Mouse (Mus musculus) midbrain, embryonic 11.5 days (tissue): Measurements from ENCODE around the gene Cd302. TPM values are rescaled to one million over a fixed set of nuclear protein-coding genes. Genes with fewer than 3 reads are reported as not detected.
A peak's percentile ranks its signal among the peaks of the same experiment; 100 is the strongest.

Source experiments
- ATAC-seq: fragments of 200-750 bp; cut with Nextera tagmentation; 2 replicates; pipeline ENCODE4 v1.8.0; 2017; ENCODE audit warnings: moderate TSS enrichment, moderate library complexity; ENCODE audit not compliant: low FRiP score
- DNase-seq: peaks from one replicate; pipeline ENCODE4 v3.0.0; 2015; ENCODE audit warnings: low spot score; ENCODE audit errors: missing footprints
- H3K27ac ChIP-seq: fragments of 300-500 bp; sonication (generic); 2 replicates; pipeline ENCODE4 v1.5.1; 2014; ENCODE audit warnings: low read depth, low read length
- H3K27me3 ChIP-seq: fragments of 300-500 bp; sonication (generic); 2 replicates; pipeline ENCODE4 v1.6.1; 2014; ENCODE audit warnings: mild to moderate bottlenecking, low read length, moderate library complexity, mixed read lengths; ENCODE audit not compliant: control insufficient read depth, insufficient read depth
- H3K36me3 ChIP-seq: fragments of 300-500 bp; sonication (generic); 2 replicates; pipeline ENCODE4 v1.6.1; 2014; ENCODE audit warnings: mild to moderate bottlenecking, low read length, moderate library complexity, mixed read lengths; ENCODE audit not compliant: control insufficient read depth, insufficient read depth
- H3K4me1 ChIP-seq: fragments of 300-500 bp; sonication (generic); 2 replicates; pipeline ENCODE4 v1.6.1; 2014; ENCODE audit warnings: low read length; ENCODE audit not compliant: control insufficient read depth, insufficient read depth
- H3K4me2 ChIP-seq: fragments of 300-500 bp; sonication (generic); 2 replicates; pipeline ENCODE4 v1.6.1; 2014; ENCODE audit warnings: mild to moderate bottlenecking, moderate library complexity
- H3K4me3 ChIP-seq: fragments of 300-500 bp; sonication (generic); 2 replicates; pipeline ENCODE4 v1.5.1; 2014; ENCODE audit warnings: low read depth, low read length
- H3K9ac ChIP-seq: fragments of 300-500 bp; sonication (generic); 2 replicates; pipeline ENCODE4 v1.6.1; 2014; ENCODE audit warnings: low read length
- H3K9me3 ChIP-seq: fragments of 300-500 bp; sonication (generic); 2 replicates; pipeline ENCODE4 v1.6.1; 2016; ENCODE audit warnings: low read length; ENCODE audit not compliant: control insufficient read depth
- WGBS: fragments of 180-500 bp; shearing (Covaris S2); extraction: QIAGEN DNeasy Blood & Tissue Kit; methylation state at CpG from one replicate; pipeline ENCODE4 v1.1.7; 2014; 5-methylcytosine and 5-hydroxymethylcytosine counted together
- polyA plus RNA-seq: library from polyadenylated mRNA; unstranded; fragments of >200 nt; fragmentation: Nextera tagmentation; extraction: Ambion mirVana; gene quantifications from 2 replicates; pipeline ENCODE4 v1.2.1, GENCODE M21; 2014

Gene Cd302
- polyA plus RNA-seq, 1 experiment from 2014 or later: 16.2 TPM

- no peaks in the 10 kb centered on the region for H3K36me3 ChIP-seq
- under 1% methylated on average over 63 of the region's 109 CpGs for WGBS
- peak within 1 kb of the TSS; percentile 70 for H3K4me2 ChIP-seq
- peak; percentile 98 for DNase-seq
- peak within 1 kb of the TSS; percentile 93 for H3K4me3 ChIP-seq
- H3K27ac ChIP-seq: peak within 1 kb of the TSS; percentile 87
- peak within 1 kb of the TSS; percentile 95 for H3K9ac ChIP-seq
- H3K4me1 ChIP-seq: peaks cover 17% of the 10 kb centered on the region
- H3K9me3 ChIP-seq: no peaks in the 10 kb centered on the region
- no peaks in the 10 kb centered on the region for H3K27me3 ChIP-seq
- ATAC-seq: peak; percentile 94
These were observed 74.3 kb downstream of the Cd302 start, which contains the start of the genes Baz2b and March7 for GRCm38 (mm10) chr2:60209703-60210651. Gene Baz2b, minus strand, starts transcription at chr2:60209839. Gene March7, plus strand, starts transcription at chr2:60209887.

- Histone ChIP-seq H3K27me3 (no peaks in the 10 kb centered on the region), H3K4me2 (peak overlapping the region; percentile 70), H3K36me3 (no peaks in the 10 kb centered on the region), H3K9ac (peak overlapping the region; percentile 95), H3K27ac (peak overlapping the region; percentile 87; the same call in 1 of the 2 replicates), H3K4me3 (peak overlapping the region; percentile 93), H3K4me1 (peaks cover 17% of the 10 kb centered on the region), H3K9me3 (no peaks in the 10 kb centered on the region)
- ATAC-seq (no peak), DNase-seq (peak; percentile 95)
- WGBS: 0% methylated on average over 31 of the region's 35 CpGs
These were observed 75.1 kb downstream of the Cd302 start for GRCm38 (mm10) chr2:60209122-60209611.

- Histone ChIP-seq H3K9me3 (no peaks in the 10 kb centered on the region), H3K4me2 (no peak overlapping the region), H3K27me3 (no peaks in the 10 kb centered on the region), H3K27ac (no peak overlapping the region), H3K36me3 (no peaks in the 10 kb centered on the region), H3K4me3 (no peak overlapping the region), H3K9ac (no peak overlapping the region), H3K4me1 (peaks cover 4% of the 10 kb centered on the region)
- WGBS: 68% methylated on average over 6 of the region's 6 CpGs
- DNase-seq: no peak
- ATAC-seq: no peak
These were observed 78.5 kb downstream of the Cd302 start for GRCm38 (mm10) chr2:60205795-60206194.

- Histone ChIP-seq H3K36me3 (no peaks in the 10 kb centered on the region), H3K4me2 (no peak overlapping the region), H3K4me1 (peaks cover 3% of the 10 kb centered on the region; the same call in 1 of the 2 replicates), H3K9me3 (no peaks in the 10 kb centered on the region), H3K27ac (no peak overlapping the region), H3K9ac (no peak overlapping the region), H3K4me3 (no peak overlapping the region), H3K27me3 (no peaks in the 10 kb centered on the region)
- DNase-seq (no peak), ATAC-seq (no peak)
- WGBS: 86% methylated on average over 6 of the region's 6 CpGs
These were observed 80.1 kb downstream of the Cd302 start for GRCm38 (mm10) chr2:60204162-60204561.

- DNase-seq: no peak
- WGBS: 97% methylated on average over 4 of the region's 4 CpGs
- no peak overlapping the region for H3K9ac ChIP-seq
These were observed 80.6 kb downstream of the Cd302 start for GRCm38 (mm10) chr2:60203733-60204132.

GRCm38 (mm10) chr2:60202900-60203530 lies 81.3 kb downstream of the Cd302 start:
- H3K36me3 ChIP-seq: no peaks in the 10 kb centered on the region
- ATAC-seq: no peak
- no peak overlapping the region for H3K27ac ChIP-seq
- H3K4me2 ChIP-seq: no peak overlapping the region
- 88% methylated on average over 8 of the region's 8 CpGs for WGBS
- H3K27me3 ChIP-seq: no peaks in the 10 kb centered on the region
- no peaks in the 10 kb centered on the region for H3K9me3 ChIP-seq
- H3K4me1 ChIP-seq: peaks cover under 1% of the 10 kb centered on the region; the same call in 1 of the 2 replicates
- H3K9ac ChIP-seq: no peak overlapping the region
- no peak overlapping the region for H3K4me3 ChIP-seq
- no peak for DNase-seq

More at GRCm38 (mm10) chr2:60203733-60204132, 80.6 kb downstream of the Cd302 start:
- ATAC-seq: no peak
- Histone ChIP-seq H3K27me3 (no peaks in the 10 kb centered on the region), H3K4me1 (peaks cover 3% of the 10 kb centered on the region; the same call in 1 of the 2 replicates), H3K9me3 (no peaks in the 10 kb centered on the region), H3K36me3 (no peaks in the 10 kb centered on the region), H3K4me2 (no peak overlapping the region), H3K27ac (no peak overlapping the region), H3K4me3 (no peak overlapping the region)

Other genes starting within 250 kb of the Cd302 start
- 74.7 and 81.8 TPM in 2 replicates for gene Baz2b, start 74.6 kb downstream of the Cd302 start, polyA plus RNA-seq
- 76.2 and 82.8 TPM in 2 replicates for gene March7, start 74.6 kb downstream of the Cd302 start, polyA plus RNA-seq
- gene Ly75, start 98.8 kb upstream of the Cd302 start, polyA plus RNA-seq: 2.0 and 2.3 TPM in 2 replicates